Mouse (Mus musculus): ENCODE data around the gene Olfr288. TPM values are rescaled to one million over a fixed set of nuclear protein-coding genes. Genes with fewer than 3 reads are reported as not detected.
A peak's percentile ranks its signal among the peaks of the same experiment; 100 is the strongest.

The Olfr288 gene
- polyA plus RNA-seq, 1 experiment from 2014 or later = not detected

GRCm38 (mm10) chr15:98209676-98210075 lies 14.3 kb upstream of the Olfr288 start:
- H3K27ac ChIP-seq (replicated peaks; ENCODE audit: low read depth, low read length) = no peak overlapping the region
- no peak for ATAC-seq (ENCODE audit: low read depth)
- no peak for DNase-seq (ENCODE audit: low spot score)
- WGBS = 82% methylated on average over 7 of the region's 7 CpGs
- H3K36me3 ChIP-seq (ENCODE audit: control insufficient read depth, insufficient read depth, low read length) = no peaks in the 10 kb centered on the region
- H3K27me3 ChIP-seq (replicated peaks; ENCODE audit: control insufficient read depth, insufficient read depth, low read length) = no peaks in the 10 kb centered on the region
- H3K4me3 ChIP-seq (ENCODE audit: low read depth, low read length) = no peak overlapping the region
- no peaks in the 10 kb centered on the region for H3K9me3 ChIP-seq (ENCODE audit: control insufficient read depth, low read length)
- no peaks in the 10 kb centered on the region for H3K4me1 ChIP-seq (ENCODE audit: control insufficient read depth, insufficient read depth, low read length)
- no peak overlapping the region for H3K4me2 ChIP-seq (ENCODE audit: low read depth, low read length)
- H3K9ac ChIP-seq (ENCODE audit: low read depth, low read length) = no peak overlapping the region

GRCm38 (mm10) chr15:98184456-98184855 lies 10.9 kb downstream of the Olfr288 start:
- DNase-seq (ENCODE audit: low spot score) = peak; percentile 70
- H3K4me3 ChIP-seq (ENCODE audit: low read depth, low read length) = no peak overlapping the region
- no peaks in the 10 kb centered on the region for H3K9me3 ChIP-seq (ENCODE audit: control insufficient read depth, low read length)
- H3K27ac ChIP-seq (replicated peaks; ENCODE audit: low read depth, low read length) = no peak overlapping the region
- WGBS = 46% methylated on average over 4 of the region's 4 CpGs
- no peaks in the 10 kb centered on the region for H3K4me1 ChIP-seq (ENCODE audit: control insufficient read depth, insufficient read depth, low read length)
- H3K4me2 ChIP-seq (ENCODE audit: low read depth, low read length) = no peak overlapping the region
- no peak overlapping the region for H3K9ac ChIP-seq (ENCODE audit: low read depth, low read length)
- H3K27me3 ChIP-seq (replicated peaks; ENCODE audit: control insufficient read depth, insufficient read depth, low read length) = 0 out of 2 replicates have a peak, but pooled peaks cover 6% of the 10 kb centered on the region
- no peak for ATAC-seq (ENCODE audit: low read depth)
- no peaks in the 10 kb centered on the region for H3K36me3 ChIP-seq (ENCODE audit: control insufficient read depth, insufficient read depth, low read length)

GRCm38 (mm10) chr15:98181856-98182570 lies 13.3 kb downstream of the Olfr288 start:
- Histone ChIP-seq H3K36me3 (ENCODE audit: control insufficient read depth, insufficient read depth, low read length) (no peaks in the 10 kb centered on the region), H3K4me3 (ENCODE audit: low read depth, low read length) (0 out of 2 replicates have a peak overlapping the region, but pooled peaks have one; percentile 55), H3K4me2 (ENCODE audit: low read depth, low read length) (peak overlapping the region; percentile 62; the same call in 1 of the 2 replicates), H3K27me3 (replicated peaks; ENCODE audit: control insufficient read depth, insufficient read depth, low read length) (peaks cover 9% of the 10 kb centered on the region; the same call in 1 of the 2 replicates), H3K9ac (ENCODE audit: low read depth, low read length) (no peak overlapping the region), H3K4me1 (ENCODE audit: control insufficient read depth, insufficient read depth, low read length) (no peaks in the 10 kb centered on the region), H3K9me3 (ENCODE audit: control insufficient read depth, low read length) (no peaks in the 10 kb centered on the region), H3K27ac (replicated peaks; ENCODE audit: low read depth, low read length) (no peak overlapping the region)
- 65% methylated on average over 12 of the region's 12 CpGs for WGBS
- DNase-seq (ENCODE audit: low spot score) (no peak), ATAC-seq (ENCODE audit: low read depth) (no peak)

DNA sequence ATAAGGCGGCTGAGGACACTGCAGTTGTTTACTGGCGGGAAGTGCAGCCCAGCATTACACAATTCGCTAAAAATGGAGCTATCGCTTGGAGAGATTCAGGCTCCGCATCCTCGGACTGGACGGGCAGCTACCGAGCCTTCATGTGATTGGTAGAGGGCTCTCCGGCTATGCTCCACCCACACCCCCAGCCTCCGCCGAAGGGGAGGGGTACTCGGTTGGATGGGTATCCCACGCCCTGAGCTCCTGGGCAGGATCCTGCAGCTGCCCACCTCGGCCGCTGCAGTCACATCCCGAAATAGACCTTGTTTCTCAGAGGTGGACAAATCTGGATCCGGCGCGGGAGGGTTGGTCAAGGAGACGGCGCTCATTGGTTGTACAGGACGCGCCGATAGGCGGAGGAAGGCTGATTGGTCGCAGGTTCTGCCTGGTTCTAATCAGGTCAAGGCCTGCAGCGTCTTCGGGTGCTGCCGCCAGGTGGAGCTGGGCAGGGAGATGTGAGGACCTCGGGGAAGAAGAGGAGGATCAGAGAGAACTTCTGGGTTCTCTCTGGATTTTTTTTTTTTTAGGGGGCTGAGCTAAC lies 14.1 kb downstream of the Olfr288 start:
- H3K9me3 ChIP-seq (ENCODE audit: control insufficient read depth, low read length) = no peaks in the 10 kb centered on the region
- ATAC-seq (ENCODE audit: low read depth) (peak; percentile 98), DNase-seq (ENCODE audit: low spot score) (peak; percentile 94)
- no peaks in the 10 kb centered on the region for H3K4me1 ChIP-seq (ENCODE audit: control insufficient read depth, insufficient read depth, low read length)
- H3K4me2 ChIP-seq (ENCODE audit: low read depth, low read length) = peak overlapping the region; percentile 62
- WGBS = under 1% methylated on average over 27 of the region's 30 CpGs
- peak overlapping the region; percentile 41; the same call in 1 of the 2 replicates for H3K9ac ChIP-seq (ENCODE audit: low read depth, low read length)
- peak overlapping the region; percentile 55 for H3K4me3 ChIP-seq (ENCODE audit: low read depth, low read length)
- peak overlapping the region; percentile 65; the same call in 1 of the 2 replicates for H3K27ac ChIP-seq (replicated peaks; ENCODE audit: low read depth, low read length)
- no peaks in the 10 kb centered on the region for H3K36me3 ChIP-seq (ENCODE audit: control insufficient read depth, insufficient read depth, low read length)
- peaks cover 12% of the 10 kb centered on the region for H3K27me3 ChIP-seq (replicated peaks; ENCODE audit: control insufficient read depth, insufficient read depth, low read length)

DNA sequence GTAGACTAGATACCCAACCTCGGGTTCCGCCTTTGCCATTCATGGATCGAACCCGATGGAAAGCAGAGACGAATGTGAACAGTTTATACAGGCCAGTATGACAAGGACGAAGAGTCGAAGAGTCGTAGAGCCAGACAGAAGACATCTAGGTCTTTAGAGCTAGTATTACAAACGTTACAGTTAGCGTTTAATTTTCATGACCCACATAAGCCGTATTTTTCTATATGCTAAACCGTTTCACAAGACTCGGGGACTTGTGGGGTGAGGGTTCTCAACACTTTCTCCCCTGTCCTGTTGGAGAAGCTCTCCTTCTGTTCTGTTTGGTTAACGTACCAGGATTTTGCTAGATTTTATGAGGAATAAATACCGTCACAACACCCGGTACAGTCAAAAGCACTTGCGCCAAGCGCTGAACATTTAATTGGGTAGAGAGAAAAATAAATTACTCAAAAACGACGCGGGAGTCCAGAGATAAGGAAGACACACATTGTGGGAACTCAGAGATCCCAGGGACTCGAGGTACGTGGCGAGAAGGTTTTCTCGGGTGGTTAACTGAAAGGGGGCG lies 14.7 kb downstream of the Olfr288 start:
- Histone ChIP-seq H3K27me3 (replicated peaks; ENCODE audit: control insufficient read depth, insufficient read depth, low read length) (peaks cover 12% of the 10 kb centered on the region), H3K9me3 (ENCODE audit: control insufficient read depth, low read length) (no peaks in the 10 kb centered on the region), H3K27ac (replicated peaks; ENCODE audit: low read depth, low read length) (peak overlapping the region; percentile 65; the same call in 1 of the 2 replicates), H3K36me3 (ENCODE audit: control insufficient read depth, insufficient read depth, low read length) (no peaks in the 10 kb centered on the region), H3K4me3 (ENCODE audit: low read depth, low read length) (peak overlapping the region; percentile 55), H3K4me2 (ENCODE audit: low read depth, low read length) (peak overlapping the region; percentile 62), H3K4me1 (ENCODE audit: control insufficient read depth, insufficient read depth, low read length) (no peaks in the 10 kb centered on the region), H3K9ac (ENCODE audit: low read depth, low read length) (peak overlapping the region; percentile 41; the same call in 1 of the 2 replicates)
- 6% methylated on average over 26 of the region's 26 CpGs for WGBS
- ATAC-seq (ENCODE audit: low read depth) (no peak), DNase-seq (ENCODE audit: low spot score) (no peak)

DNA sequence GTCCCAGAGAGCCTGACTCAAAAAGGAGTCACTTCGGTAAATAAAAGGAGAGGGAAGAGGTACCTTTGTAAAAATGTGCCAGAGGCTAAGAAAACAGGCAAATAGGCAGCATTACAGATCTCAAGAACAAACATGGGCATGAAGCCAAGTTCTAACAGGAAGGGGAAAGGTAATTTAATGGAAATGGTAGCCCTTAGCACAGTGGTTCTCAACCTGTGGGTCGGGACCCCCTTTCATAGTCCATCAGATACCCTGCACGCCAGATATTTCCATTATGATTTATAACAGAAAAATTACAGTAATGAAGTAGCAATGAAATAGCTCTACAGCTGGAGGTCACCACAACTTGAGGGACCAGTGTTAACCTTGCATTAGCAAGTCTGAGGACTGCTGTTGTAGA lies 18.0 kb downstream of the Olfr288 start:
- Histone ChIP-seq H3K27ac (replicated peaks; ENCODE audit: low read depth, low read length) (no peak overlapping the region), H3K36me3 (ENCODE audit: control insufficient read depth, insufficient read depth, low read length) (no peaks in the 10 kb centered on the region), H3K4me2 (ENCODE audit: low read depth, low read length) (no peak overlapping the region), H3K4me1 (ENCODE audit: control insufficient read depth, insufficient read depth, low read length) (no peaks in the 10 kb centered on the region), H3K9ac (ENCODE audit: low read depth, low read length) (no peak overlapping the region), H3K27me3 (replicated peaks; ENCODE audit: control insufficient read depth, insufficient read depth, low read length) (peaks cover 19% of the 10 kb centered on the region), H3K4me3 (ENCODE audit: low read depth, low read length) (no peak overlapping the region), H3K9me3 (ENCODE audit: control insufficient read depth, low read length) (no peaks in the 10 kb centered on the region)
- DNase-seq (ENCODE audit: low spot score) = no peak
- ATAC-seq (ENCODE audit: low read depth) = no peak
- WGBS = 64% methylated on average over 3 of the region's 3 CpGs

DNA sequence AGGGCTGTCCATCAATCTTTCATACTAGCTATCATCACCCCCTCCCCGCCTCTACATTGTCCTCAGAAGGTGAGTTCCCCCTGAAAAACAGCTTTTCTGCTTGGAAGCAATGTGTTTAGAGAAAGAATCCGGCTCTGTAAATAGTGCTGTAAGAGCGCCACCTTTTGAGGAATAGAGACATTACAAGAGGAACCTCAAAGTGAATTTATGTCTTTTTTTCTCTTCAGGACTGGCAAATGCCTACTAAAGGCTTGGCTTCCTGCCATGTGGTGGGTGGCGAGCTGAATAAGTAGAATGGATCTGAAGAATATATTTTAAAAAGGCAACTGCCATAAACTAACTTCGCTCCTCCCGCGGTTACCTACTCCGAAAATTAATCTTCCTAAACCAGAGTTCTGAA lies 21.5 kb downstream of the Olfr288 start:
- no peaks in the 10 kb centered on the region for H3K36me3 ChIP-seq (ENCODE audit: control insufficient read depth, insufficient read depth, low read length)
- peaks cover 46% of the 10 kb centered on the region for H3K27me3 ChIP-seq (replicated peaks; ENCODE audit: control insufficient read depth, insufficient read depth, low read length)
- H3K27ac ChIP-seq (replicated peaks; ENCODE audit: low read depth, low read length) = no peak overlapping the region
- H3K4me1 ChIP-seq (ENCODE audit: control insufficient read depth, insufficient read depth, low read length) = no peaks in the 10 kb centered on the region
- H3K9ac ChIP-seq (ENCODE audit: low read depth, low read length) = no peak overlapping the region
- H3K4me2 ChIP-seq (ENCODE audit: low read depth, low read length) = no peak overlapping the region
- H3K9me3 ChIP-seq (ENCODE audit: control insufficient read depth, low read length) = no peaks in the 10 kb centered on the region
- 41% methylated on average over 8 of the region's 8 CpGs for WGBS
- ATAC-seq (ENCODE audit: low read depth) (no peak), DNase-seq (ENCODE audit: low spot score) (peak; percentile 68)
- H3K4me3 ChIP-seq (ENCODE audit: low read depth, low read length) = no peak overlapping the region

DNA sequence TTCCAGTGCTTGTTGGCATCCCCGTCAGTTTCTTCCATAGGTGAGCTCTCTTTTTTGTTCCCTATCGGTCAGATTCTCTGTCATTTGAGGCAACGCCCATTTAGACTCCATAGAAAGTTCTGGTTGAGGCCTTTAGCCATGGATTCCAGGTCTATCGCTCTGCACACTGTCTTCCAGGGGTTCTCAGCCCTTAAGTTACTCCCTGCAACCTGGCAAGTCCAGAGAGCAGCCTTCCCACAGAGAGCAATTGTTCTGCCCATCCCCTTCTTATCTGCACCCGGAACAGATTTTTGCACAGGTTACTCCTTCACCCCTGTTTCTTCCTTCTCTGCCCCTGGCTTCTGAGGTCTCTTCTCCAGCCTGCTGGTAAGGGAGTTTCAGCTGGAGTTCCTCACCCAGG lies 23.2 kb downstream of the Olfr288 start:
- no peaks in the 10 kb centered on the region for H3K36me3 ChIP-seq (ENCODE audit: control insufficient read depth, insufficient read depth, low read length)
- H3K27me3 ChIP-seq (replicated peaks; ENCODE audit: control insufficient read depth, insufficient read depth, low read length) = peaks cover 60% of the 10 kb centered on the region
- no peak for ATAC-seq (ENCODE audit: low read depth)
- 74% methylated on average over 5 of the region's 5 CpGs for WGBS
- H3K9ac ChIP-seq (ENCODE audit: low read depth, low read length) = no peak overlapping the region
- H3K27ac ChIP-seq (replicated peaks; ENCODE audit: low read depth, low read length) = no peak overlapping the region
- no peaks in the 10 kb centered on the region for H3K9me3 ChIP-seq (ENCODE audit: control insufficient read depth, low read length)
- no peak for DNase-seq (ENCODE audit: low spot score)
- H3K4me1 ChIP-seq (ENCODE audit: control insufficient read depth, insufficient read depth, low read length) = no peaks in the 10 kb centered on the region
- H3K4me2 ChIP-seq (ENCODE audit: low read depth, low read length) = no peak overlapping the region
- no peak overlapping the region for H3K4me3 ChIP-seq (ENCODE audit: low read depth, low read length)

All from embryonic facial prominence, embryonic 14.5 days (tissue).